Mouse (Mus musculus) T-helper 1 cell (primary cell): ENCODE results near the gene Kcns1.
"Not testable (repeated sequence)": the region's sequence is repeated elsewhere in the genome, so short reads cannot be mapped to it uniquely, and the experiment has no call there.

Experiments used
- in situ Hi-C: fragments of 300-600 bp; cut with MboI, MseI; formaldehyde crosslinking; loops from one replicate; pipeline ENCODE4 v1.15.1; 2025; ENCODE audit warnings: high pct_unique_total_duplicates

Gene Kcns1

DNA sequence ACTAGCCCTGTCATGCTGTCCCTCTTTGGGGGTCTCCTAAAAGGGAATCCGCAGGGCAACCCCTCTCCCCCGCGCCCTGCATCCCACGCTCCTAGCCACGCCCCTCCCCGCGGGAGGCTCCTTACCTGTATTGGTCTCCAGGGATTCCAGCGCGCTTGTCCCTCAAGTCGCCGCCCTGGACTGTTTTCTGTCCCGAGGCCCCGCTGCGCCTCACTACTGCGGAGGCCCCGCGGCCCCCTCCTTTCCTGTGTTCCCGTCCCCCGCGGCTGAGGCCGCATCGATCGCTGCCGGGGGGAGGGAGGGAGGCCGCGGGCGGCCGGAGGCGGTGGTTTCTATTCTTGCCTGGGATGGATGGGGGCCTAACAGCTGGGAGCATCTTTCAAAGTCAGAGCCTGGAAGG, at the start of gene Kcns1:
TSS of gene Kcns1 (minus strand) at position 212 of the 400 bp plus-strand sequence.
- in situ Hi-C loops = no loop called here

DNA sequence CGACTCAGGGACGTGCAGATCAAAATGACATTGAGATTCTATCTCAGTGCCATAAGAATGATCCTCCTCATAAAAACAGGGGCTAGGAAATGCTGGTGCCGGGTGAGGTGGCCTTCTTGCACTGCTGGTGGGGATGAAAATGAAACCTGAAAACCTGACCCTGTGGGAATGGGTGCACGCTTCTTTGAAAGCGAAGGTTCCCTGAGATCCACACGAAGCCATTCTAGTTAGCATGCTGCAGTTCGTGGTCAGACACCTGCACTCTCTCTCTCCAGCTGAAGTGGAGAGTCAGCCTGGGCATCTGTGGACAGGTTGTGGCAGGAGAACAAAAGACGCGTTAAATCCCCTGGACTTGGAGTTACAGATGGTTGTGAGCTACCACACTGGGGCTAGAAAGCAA, 48.4 kb upstream of the Kcns1 start:
- in situ Hi-C loops = no loop called here

DNA sequence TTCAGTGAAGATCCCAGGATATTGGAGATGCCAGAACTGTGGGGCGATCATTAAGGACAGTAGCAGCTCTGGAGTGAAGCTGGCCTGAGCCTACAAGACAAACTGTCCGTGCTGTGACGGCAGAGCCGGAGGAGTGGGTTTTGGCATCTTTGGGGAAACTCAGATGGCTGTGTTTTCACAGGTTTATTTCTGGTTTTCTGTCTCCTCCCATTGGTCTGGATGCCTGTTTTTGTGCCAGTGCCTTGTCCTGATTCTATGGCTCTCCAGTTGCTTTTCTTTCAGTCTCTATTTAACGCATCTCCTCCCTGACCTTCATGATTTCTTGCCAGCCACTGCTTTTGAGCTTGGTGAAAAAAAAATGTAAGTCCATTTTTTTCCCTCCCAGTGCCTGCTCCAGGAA, 41.8 kb upstream of the Kcns1 start:
- in situ Hi-C loops = no loop called here

DNA sequence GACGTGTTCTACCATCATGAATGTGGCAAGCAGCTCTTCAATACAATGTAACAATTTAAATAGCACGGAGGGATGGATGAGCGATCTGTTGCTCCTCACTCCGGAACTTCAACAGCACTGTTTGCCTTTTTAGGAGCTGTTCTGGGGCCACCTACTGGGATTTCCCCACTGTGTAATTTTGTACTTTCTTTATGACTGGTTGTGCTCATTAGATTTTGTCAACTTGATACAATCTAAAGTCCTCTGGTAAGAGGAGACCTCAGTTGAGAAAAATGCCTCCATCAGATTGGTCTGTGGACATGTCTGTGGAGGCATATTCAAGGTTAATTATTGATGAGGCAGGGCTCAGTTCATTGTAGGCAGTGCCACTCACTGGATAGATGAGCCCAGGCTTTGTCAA, 40.0 kb upstream of the Kcns1 start:
- in situ Hi-C loops = no loop called here

DNA sequence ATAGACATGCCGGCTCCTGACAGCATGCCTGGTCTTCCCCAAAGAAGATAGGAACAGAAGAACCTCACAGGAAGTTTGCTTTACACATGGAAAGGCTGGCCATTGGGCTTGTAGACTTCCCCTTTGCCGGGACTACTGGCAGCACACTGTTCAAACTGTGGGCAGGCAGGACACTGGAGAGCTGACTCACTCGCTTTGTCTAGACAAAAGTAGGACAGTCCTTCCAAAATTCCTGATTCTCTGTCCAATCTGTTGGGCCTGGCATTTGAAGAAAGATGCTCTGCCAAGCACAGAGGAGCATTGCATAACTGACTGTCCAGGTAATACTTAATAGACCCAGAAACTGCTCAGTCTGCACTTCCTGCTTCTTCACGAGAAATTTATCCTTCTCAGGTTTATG, 35.8 kb upstream of the Kcns1 start:
- in situ Hi-C loops = no loop called here

DNA sequence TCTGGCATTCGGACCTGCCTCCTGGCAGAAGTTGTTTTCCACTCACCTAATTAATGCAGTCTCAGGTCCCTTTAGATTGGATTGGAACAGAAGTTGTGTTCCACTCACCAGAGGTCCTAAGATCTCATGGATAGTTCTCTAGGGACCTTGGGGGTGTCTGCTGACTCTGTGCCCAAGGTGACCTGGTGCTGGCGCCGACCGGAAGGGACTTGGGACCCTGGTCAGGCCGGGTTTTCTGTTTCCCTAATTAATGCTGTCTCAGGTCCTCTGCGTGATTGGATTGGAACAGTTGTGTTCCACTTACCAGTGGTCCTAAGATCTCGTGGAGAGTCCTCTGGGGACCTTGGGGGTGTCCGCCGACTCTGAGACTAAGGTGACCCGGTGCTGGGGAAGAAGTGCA, 35.1 kb upstream of the Kcns1 start:
- in situ Hi-C loops = not testable (repeated sequence)

DNA sequence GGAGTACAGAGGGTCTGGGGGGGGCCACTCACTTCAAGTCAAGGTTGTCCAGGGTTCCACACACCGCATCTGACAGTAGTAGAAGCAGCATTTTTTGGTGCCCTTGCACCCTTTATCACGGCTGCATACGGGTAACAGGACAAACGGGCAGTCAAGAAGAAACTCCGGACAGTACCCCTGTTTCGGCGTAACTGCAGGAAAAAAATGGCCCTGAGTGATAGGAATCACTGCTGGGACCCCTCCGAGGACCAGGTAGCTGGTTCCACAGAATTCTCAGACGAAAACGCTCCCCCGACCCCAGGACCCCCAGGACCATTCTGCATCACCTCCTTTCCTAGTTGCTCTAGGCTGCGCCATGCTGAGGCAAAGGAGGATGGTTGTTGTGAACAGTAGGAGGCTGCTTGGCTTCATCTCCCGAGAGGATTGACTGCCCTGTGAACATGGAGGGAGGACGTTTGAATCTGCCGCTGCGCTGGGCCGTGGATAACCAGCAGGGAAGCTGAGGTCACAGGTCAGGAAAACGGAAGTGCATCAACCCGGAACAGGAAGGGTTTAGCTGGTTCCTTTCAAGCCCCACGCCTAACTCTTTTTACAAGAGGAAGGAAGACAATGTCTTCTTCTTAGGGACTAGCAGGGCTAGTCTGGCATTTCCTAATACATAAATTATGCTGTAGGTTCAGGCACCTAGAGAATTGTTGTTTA, 28.9 kb upstream of the Kcns1 start, which contains the start of gene Wfdc15a:
TSS of gene Wfdc15a (minus strand) at position 505 of the 702 bp plus-strand sequence.
- in situ Hi-C loops = no loop called here

DNA sequence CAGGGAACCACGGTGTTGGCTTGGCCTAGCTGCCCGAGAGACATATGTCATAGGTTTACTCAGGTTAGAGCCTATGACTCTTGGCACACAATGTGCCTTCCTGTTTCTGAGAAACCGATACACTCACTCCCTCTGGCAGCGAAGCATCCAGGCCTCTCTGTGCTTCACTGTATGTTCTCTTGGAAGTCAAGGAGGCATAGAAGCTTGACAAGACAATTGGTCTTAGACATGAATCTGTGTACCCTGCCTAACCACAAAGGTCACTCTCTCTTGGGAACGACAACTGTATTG, 25.7 kb upstream of the Kcns1 start:
- in situ Hi-C loops = no loop called here

DNA sequence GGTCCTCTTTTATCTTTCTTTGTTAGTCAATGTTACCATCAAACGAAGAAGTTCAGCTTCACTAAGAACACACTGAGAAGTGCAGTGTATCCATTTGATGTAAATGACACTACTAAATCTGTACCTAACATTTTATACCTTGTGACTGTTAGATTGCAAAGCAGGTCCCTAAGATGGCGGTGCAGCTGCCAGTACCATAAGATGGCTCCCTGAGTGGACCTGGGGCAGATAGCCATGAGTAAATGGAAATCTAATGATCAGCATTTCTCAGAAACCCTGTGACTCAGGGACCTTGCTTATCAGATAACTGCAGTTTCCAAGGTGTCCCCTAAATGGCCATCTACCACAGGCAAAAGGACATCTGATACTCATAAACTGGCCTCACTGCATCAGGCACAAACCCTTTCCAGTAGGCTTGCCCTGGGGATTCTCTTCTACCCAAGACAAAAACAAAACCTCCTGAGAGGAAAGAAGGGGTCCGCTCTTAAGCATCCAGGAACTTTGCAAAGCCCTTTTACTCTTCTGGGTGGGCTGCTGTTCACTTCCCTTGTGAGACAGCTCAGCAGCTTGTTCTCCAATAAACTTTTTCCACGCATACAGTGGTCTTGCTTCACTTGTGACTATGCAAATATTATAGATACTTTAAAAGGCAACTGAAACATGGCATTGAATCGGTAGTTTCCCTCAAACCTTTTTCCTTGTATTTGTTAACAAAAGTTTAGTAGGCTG, 25.2 kb upstream of the Kcns1 start:
- in situ Hi-C loops = no loop called here

DNA sequence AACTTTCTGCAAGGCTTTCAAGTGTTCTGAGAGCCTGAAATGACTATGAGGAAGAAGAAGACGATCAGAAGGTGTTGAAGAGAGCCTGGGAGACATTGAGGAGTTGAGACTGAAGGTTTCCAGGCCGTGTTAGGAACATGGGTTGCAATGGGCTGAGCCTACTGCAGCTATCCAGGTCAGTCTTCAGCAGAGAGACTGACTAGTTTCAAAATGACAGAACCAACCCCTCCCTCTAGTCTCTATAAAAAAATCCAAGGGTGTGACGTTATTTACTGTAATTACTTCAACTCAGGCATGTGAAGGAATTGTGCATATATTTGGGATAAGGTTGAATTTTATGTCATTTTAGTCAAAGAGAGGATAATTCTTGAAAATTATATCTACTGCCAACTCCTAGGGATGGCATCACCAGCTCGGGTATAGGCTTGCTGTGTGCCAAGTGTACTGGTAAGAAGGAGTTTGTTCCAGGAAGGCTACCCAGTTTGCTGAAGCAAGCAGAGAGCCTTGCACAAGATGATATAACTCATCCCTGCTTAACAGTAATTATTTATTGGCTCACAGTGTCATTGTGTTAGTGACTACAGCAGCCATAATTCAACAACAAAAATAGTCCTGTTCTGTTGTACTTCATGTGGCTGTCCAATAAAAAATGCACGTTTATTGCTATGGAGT, 24.2 kb upstream of the Kcns1 start:
- in situ Hi-C loops = no loop called here

DNA sequence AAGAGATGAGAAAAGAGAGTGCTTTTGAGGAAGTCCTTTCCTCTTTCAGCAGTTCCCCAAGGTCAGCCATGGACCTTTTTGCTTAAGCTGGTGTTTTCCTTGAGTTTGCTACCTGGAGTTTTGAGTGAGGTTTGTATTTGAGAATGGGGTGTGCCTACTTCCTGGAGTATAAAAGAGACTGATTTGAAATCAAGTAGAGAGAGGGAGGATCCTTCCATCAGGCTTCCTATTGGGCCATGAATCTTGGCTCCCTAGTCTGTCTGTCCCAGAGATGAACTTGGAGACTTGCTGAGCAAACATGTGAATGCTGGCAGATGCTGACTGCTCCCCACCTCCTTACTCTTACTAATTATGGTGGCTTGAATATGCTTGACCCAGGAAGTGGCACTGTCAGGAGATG, 21.4 kb upstream of the Kcns1 start:
- in situ Hi-C loops = no loop called here

DNA sequence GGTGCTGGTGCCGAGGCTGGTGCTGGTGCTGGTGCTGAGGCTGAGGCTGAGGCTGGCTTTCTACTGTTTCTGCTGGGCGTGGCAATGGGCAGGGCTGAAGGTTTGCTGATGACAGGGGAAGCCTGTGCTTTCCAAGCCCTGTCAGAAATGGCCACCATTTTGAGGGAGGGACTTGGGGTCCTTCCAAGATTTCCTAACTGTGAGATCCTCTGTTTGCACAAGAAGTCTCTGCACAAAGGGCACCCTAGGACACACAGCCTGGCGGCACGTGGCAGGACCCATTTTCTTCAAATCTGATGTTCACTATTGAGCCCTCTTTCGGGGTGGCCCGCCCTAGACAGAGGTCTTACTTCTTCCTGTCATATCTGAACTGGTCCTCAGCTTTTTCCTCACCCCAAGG, 19.7 kb upstream of the Kcns1 start, which contains the start of gene Wfdc12:
TSS of gene Wfdc12 (minus strand) at position 33 of the 400 bp plus-strand sequence.
- in situ Hi-C loops = no loop called here

DNA sequence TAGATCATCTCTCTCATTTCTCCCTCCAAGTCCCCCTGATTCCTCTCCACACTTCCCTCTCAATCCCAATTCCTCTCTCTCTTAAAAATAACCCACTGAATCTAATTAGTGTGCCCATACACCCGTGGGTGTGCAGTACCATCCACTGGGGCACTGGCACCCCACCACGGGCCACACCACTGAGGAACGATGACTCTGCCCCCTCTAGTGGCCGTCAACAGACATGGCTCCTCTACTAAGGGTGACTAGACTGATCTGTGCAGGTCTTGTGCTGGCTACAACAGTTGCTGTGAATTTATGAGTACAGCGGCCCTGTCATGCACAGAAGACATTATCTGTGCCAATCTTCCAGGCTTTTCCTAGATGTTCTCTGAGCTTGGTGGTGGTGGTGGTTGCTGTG, 17.8 kb upstream of the Kcns1 start:
- in situ Hi-C loops = no loop called here

DNA sequence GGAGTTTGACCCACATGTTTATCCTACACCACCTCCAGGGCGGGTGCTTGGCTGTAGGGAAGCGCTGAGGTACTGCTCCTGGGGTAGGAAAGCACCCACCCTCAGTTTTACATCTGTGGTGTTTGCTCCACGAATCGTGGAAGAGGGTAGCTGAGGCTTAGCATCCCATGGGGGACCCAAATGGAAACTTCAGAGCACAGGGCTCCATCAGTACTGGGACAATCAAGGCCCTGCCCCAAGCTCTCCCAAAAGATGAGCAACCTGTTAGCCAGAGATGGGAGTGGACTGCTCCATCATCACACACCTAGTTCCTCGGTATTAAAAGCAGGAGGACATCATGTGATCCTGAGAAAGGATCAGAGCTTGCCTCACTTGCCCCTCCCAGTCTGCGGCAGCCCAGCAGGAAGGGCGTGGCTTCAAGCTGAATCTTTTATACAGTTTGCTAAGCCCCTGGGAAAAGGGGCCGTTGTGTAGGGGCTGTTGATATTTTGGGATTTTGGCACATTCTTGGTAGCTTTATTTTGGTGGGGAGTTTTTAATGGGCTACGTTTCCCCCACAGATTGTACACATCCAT, 13.3 kb upstream of the Kcns1 start:
- in situ Hi-C loops = no loop called here

DNA sequence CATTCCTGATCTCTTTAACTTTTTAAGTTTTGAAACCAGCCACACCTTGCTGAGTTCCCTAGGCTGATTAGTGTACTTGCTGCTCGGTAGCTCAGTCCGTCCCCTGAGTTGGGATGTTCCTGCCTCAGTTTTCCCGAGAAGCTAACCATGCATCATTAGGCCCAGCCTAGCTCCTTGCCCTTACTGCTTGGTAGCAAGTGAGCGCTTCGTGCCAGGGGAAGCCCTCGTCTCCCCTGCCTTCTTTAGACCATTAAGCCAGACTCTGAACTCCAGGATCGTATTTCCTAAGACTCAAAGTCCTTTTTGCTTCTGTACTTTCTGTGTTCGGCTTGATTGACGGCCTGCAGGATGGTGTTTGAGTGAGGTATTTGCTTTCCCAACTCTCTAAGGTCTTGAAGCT, 12.4 kb upstream of the Kcns1 start:
- in situ Hi-C loops = no loop called here

DNA sequence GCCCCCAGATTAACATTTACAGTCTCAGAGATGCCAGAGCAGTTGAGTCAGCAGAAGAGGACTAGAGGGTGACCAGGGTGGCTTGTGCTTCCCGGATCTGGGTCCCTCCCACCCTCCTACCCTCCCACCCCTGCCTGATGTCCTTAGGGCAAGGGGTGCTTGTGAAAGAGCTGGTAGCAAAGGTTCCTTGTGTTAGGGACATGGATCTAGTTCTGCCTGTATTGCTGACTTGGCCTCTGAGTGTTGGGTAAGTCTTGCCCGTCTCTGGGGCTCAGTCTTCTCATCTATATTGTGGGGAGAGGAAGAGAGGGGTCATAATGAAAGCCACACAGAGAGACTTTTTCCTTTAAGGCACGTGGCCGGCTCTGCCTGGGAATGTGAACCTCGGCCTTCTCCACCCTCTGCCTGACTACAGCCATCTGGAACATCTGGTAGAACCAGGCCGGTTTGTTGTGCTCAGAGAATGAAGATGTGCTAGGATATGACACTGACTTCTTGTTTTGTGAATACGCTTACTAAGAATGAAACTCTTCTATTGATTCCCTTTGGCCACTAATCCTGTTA, 11.9 kb upstream of the Kcns1 start, which contains the start of gene Wfdc5:
TSS of gene Wfdc5 (minus strand) at position 51 of the 564 bp plus-strand sequence.
- in situ Hi-C loops = no loop called here

DNA sequence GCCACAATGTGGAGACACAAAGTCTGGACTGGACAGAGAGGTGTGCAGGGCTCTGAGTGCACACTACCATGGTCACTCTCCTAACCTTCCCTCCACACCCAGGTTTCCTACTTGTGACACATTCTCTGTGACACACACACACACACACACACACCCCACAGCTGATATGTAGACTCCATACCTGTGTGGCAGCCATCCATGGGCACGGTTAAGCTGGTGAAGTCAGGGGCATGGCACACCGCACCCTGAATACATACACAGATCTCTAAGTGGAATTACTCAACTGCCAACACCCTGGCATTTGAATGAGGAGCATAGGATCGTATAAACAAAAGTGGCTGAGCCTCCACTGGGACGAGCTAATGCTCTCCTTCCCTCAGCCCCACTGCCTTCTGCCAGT, 9.9 kb upstream of the Kcns1 start:
- in situ Hi-C loops = no loop called here

DNA sequence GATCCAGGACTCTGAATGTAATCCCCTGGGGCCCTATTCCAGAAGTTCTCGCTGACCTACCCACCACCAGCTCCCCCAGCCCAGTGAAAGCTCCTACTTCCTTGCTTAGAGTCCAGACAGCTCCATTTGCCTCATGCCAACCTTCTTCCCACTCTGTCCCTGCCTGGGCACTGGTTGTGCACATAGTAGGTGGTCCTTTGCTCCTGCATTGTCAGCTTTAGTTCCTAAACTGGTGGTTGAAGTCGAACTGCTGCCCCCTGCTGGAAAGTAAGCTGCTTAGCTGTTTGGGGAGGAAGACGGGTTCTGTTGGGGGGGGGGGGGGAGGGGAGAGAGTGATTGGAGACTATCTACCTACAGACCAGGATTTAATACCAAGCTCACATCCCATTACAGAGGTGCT, 9.2 kb upstream of the Kcns1 start:
- in situ Hi-C loops = no loop called here

DNA sequence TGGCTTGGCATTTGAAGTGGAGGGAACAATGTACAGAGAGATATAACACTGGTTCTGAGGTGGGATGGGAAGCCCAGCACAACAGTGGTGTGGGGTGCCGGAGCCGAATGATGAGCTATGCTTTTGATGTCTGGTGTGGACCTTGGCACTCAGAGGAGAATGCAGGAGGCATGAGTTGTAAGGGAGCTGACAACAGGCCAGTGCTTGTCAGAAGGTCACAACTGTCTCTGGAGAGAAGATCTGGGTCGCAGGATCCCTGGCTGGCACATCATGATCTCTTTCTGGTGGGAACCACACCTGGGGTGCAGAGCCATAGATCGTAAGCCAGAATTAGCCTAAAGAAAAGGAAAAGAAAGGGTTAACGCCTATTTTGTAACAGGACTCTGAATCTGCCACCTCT, 6.9 kb upstream of the Kcns1 start:
- in situ Hi-C loops = no loop called here

DNA sequence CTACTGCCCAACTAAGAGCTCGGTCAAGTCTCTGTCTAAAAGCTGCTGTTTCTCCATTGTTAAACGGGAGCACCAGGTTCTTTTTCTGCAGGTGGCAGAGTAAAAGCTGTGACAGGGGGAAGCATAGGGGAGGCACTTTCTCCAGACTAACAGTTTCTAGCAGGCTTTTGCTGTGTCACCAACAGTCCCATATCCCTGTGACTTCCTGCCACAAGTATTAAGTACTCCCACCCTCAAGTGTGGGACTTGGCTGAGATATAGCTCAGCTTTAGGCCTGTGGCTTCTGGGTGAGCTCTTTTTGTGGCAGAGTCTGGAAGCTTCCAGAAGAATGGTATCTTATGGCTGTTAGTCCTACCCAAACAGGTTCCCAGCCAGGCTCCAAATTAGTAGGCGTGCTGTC, 4.9 kb upstream of the Kcns1 start:
- in situ Hi-C loops = no loop called here

DNA sequence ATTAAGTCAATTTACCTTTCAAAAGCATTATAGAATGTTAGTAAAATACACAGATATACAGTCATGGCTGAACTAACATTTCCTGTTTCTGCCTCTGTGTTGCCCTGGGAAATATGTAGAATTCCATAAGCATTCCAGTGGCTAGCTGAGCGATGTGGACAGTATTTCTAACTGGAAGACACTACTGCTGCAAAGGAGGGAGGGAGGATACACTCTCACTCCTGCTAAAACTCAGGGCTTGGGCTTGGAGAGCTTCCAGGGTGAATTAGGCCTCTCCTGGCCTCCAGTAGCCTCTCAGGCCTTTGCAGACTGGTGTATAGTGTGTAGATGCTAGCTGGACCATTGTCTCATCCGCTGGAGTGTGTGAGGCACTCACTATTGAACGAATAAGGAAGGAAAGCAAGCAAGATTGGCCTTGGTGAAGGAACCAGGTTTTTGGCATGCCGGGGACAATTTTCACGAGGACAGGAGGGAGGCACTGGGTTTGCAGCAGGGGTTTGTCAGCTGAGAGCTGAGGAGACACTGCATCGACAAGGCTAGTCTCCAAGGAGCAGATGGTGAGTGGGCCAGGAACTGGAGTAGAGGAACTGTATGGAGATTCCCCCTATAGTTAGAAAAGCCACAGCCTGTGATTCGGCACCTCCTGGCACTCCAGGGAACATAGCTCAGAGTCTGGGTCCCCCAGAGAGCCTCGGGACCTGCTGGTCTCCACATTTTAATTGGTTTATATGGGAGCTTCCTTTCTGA, 3.9 kb upstream of the Kcns1 start:
- in situ Hi-C loops = no loop called here
